Mouse (Mus musculus): Measurements from ENCODE around the gene Slitrk5. TPM values are rescaled to one million over a fixed set of nuclear protein-coding genes. Genes with fewer than 3 reads are reported as not detected.

Gene Slitrk5
- 0.02 TPM in 1 of 2 replicates, not detected in the other for polyA plus RNA-seq (2012; rRNA removed)

DNA sequence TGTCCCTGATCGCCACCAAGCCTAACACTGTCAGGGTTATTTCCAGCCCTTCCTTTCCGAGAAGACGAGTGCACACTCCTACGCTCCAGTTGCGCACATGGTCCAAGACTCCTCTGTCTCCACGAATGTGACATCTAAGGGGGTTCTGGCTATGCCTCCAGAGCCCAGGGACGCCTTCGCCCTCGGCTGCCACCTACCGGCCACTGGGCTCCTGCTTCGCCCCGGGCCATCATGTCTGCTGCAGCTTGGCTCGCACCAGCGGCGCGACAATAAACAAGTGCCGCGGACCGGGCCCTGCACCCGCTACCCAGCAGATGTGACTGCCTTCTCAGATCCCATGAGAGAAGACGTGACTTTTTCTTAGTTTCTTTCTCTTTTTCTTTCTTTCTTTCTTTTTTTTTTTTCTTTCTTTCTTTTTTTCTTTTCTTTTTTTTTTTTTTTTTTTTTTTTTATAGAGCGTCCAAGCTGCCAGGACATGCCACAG is at the start of gene Slitrk5:
TSS of gene Slitrk5 (plus strand) at position 434 of the 484 bp plus-strand sequence.
- H3K4me3 ChIP-seq (replicated peaks; ENCODE audit: extremely low read depth, low read depth, low read length): peak within 1 kb of the TSS; percentile 7
- DNase-seq: peak; percentile 20
- H3K4me1 ChIP-seq (ENCODE audit: control insufficient read depth, insufficient read depth, low read length): peaks cover 3% of the 10 kb centered on the region; the same call in 1 of the 2 replicates
- WGBS: 4% methylated on average over 22 of the region's 22 CpGs
- TF ChIP-seq CTCF (IDR thresholded peaks at IDR 0.05; ENCODE audit: insufficient read depth, low read length) (peak; percentile 36), POLR2A (IDR thresholded peaks at IDR 0.05; ENCODE audit: borderline replicate concordance, extremely low read depth, low read depth, low read length) (no peak)

DNA sequence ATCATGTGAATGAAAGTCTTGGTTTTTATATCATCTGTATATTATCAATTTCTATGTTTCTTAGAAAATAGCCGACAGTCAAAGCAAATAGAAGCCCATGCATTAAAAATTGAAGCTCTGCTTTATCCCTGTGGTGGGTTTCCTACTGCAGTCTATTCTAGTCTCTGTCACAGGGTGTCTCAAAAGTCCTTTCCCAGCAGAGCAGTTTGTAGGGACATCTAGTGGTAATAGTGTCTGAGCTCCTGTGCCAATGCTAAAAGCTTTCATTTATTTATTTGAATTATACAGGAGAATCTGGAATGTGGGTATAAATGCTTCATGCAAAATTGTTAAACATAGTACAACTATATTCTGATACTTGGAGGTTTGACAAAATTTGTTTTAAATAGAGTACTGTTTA is 2.0 kb upstream of the Slitrk5 start:
- no peak overlapping the region for H3K4me3 ChIP-seq (replicated peaks; ENCODE audit: extremely low read depth, low read depth, low read length)
- peaks cover 3% of the 10 kb centered on the region; the same call in 1 of the 2 replicates for H3K4me1 ChIP-seq (ENCODE audit: control insufficient read depth, insufficient read depth, low read length)
- WGBS: 46% methylated on average over 1 of the region's 1 CpGs
- TF ChIP-seq CTCF (IDR thresholded peaks at IDR 0.05; ENCODE audit: insufficient read depth, low read length): no peak
- TF ChIP-seq POLR2A (IDR thresholded peaks at IDR 0.05; ENCODE audit: borderline replicate concordance, extremely low read depth, low read depth, low read length): no peak
- DNase-seq: no peak

DNA sequence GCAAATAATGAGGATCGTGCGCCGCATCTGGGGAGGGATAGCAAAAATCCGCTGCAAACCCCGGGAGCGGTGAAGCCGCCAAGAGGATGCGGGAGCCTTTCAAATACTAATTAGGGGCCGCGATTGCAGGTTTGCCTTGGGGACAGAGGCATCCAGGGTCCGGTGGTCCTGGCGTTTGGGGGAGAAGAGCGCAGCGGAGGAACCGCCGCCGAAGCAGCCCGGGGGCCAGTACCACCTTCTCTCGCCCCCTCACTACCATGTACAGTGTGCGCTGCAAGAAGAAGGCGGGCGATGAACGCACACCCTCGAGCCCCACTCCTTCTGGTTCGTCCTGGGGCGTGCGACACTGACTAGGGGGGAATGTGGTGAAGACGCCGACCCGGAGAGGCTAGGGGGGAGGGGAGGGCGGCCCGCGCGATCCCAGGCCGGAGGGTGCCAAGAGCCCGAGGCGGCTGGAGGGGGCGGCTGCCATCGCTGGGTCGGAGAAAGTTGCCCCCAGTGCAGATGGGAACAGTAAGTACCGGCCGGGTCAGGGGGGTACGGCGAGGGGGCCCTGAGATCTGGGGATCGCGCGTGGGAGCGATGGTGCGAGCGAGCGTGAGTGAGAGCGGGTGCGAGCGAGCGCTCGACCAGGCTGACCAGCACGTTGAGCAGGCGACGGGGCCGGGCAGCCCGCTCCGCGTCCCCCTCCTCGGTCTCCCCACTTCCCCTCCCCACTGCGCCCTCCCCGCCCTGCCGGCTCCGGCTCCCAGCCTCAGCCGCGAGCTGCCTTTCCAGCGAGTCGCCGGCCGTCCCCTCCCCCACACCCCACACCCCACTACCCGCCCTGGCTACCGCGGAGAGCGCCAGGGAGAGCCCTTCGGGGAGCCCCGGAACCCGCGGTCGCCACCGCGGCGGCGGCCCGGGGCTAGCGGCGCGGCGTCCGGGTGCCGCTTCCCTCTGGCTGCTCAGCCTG is 591 bp downstream of the Slitrk5 start:
- H3K4me3 ChIP-seq (replicated peaks; ENCODE audit: extremely low read depth, low read depth, low read length): peak overlapping the region; percentile 7
- TF ChIP-seq CTCF (IDR thresholded peaks at IDR 0.05; ENCODE audit: insufficient read depth, low read length): no peak
- TF ChIP-seq POLR2A (IDR thresholded peaks at IDR 0.05; ENCODE audit: borderline replicate concordance, extremely low read depth, low read depth, low read length): no peak
- no peak for DNase-seq
- peaks cover 3% of the 10 kb centered on the region; the same call in 1 of the 2 replicates for H3K4me1 ChIP-seq (ENCODE audit: control insufficient read depth, insufficient read depth, low read length)
- WGBS: under 1% methylated on average over 86 of the region's 94 CpGs

DNA sequence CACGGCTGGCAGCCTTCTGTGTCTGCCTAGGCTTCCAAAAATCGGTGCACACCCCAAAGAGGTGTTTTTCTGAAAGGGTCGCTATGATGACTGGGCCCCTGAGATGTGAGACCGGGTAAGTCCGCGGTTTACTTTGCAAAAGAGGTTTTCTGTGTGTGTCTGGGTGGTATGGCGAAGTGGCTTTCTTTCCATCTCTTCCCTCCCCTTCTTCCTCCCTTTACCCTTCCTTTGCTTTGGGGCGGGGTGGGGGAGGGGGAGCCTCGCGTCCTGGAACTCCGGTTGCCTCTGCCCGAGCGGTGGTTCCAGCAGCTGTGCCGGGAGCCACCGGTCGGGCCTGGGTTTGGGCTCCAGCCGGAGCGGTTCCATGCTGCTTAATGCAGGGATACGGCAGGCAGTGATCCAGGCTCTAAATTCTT is 1.3 kb downstream of the Slitrk5 start:
- no peak overlapping the region for H3K4me3 ChIP-seq (replicated peaks; ENCODE audit: extremely low read depth, low read depth, low read length)
- no peak for DNase-seq
- no peak for TF ChIP-seq CTCF (IDR thresholded peaks at IDR 0.05; ENCODE audit: insufficient read depth, low read length)
- no peak for TF ChIP-seq POLR2A (IDR thresholded peaks at IDR 0.05; ENCODE audit: borderline replicate concordance, extremely low read depth, low read depth, low read length)
- peaks cover 3% of the 10 kb centered on the region; the same call in 1 of the 2 replicates for H3K4me1 ChIP-seq (ENCODE audit: control insufficient read depth, insufficient read depth, low read length)
- 1% methylated on average over 19 of the region's 19 CpGs for WGBS

DNA sequence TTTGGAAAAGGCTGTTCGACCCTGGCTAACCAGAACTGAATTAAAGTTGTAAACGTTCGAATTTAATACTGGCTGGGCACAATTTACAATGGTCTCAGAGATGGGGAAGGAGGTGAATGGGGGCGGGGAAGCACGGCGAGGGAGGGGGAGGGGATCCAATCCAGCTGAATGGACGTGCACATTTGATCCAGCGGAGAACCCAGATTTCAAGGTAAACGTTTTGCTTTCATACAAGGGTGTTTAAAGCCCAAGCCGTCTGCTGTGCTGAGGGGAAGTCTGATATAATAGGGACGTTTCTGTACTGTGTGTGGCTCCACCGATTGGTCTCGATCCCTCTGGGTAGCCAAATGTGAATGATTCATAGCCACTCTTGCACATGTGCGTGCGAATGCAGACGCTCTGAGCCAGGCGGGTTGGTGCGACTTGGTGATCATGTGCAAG is 2.0 kb downstream of the Slitrk5 start:
- DNase-seq: no peak
- no peak for TF ChIP-seq POLR2A (IDR thresholded peaks at IDR 0.05; ENCODE audit: borderline replicate concordance, extremely low read depth, low read depth, low read length)
- TF ChIP-seq CTCF (IDR thresholded peaks at IDR 0.05; ENCODE audit: insufficient read depth, low read length): no peak
- no peak overlapping the region for H3K4me3 ChIP-seq (replicated peaks; ENCODE audit: extremely low read depth, low read depth, low read length)
- H3K4me1 ChIP-seq (ENCODE audit: control insufficient read depth, insufficient read depth, low read length): peaks cover 3% of the 10 kb centered on the region; the same call in 1 of the 2 replicates
- 3% methylated on average over 18 of the region's 18 CpGs for WGBS

DNA sequence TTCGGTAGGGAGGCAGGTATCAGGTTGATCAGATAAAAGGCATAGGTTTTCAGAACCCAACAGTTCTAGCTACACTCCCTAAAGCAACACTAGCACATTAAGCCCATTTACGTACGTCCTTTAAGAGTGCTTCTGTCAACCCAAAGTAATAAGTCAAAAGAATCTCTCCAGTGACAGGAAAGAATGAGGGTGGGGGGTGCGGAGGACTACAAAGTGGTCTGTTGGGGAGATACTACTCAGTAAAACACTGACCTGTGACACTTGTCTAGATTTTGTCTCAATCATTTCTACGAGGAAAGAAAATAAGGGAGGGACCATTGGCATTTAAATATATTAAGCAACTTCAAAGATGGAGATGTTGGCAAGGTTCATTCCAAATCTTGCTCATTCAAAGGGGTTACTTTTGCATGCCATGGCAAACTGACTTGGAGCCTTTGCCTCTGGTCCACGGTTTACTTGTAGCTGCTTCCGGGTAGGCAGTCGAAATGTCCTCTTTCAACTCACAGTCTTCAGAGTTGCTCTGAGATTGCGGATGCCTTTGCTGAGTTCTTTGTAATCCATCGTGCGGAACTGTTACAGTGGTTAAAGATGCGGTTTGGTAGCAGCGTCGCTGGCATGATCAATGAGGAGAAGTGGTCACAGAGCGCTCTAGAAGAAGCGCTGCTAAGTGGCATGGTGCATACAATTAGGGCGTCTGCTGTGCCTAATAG is 2.6 kb downstream of the Slitrk5 start:
- no peak for TF ChIP-seq POLR2A (IDR thresholded peaks at IDR 0.05; ENCODE audit: borderline replicate concordance, extremely low read depth, low read depth, low read length)
- TF ChIP-seq CTCF (IDR thresholded peaks at IDR 0.05; ENCODE audit: insufficient read depth, low read length): no peak
- 5% methylated on average over 17 of the region's 17 CpGs for WGBS
- DNase-seq: no peak
- peaks cover 3% of the 10 kb centered on the region; the same call in 1 of the 2 replicates for H3K4me1 ChIP-seq (ENCODE audit: control insufficient read depth, insufficient read depth, low read length)
- H3K4me3 ChIP-seq (replicated peaks; ENCODE audit: extremely low read depth, low read depth, low read length): no peak overlapping the region

DNA sequence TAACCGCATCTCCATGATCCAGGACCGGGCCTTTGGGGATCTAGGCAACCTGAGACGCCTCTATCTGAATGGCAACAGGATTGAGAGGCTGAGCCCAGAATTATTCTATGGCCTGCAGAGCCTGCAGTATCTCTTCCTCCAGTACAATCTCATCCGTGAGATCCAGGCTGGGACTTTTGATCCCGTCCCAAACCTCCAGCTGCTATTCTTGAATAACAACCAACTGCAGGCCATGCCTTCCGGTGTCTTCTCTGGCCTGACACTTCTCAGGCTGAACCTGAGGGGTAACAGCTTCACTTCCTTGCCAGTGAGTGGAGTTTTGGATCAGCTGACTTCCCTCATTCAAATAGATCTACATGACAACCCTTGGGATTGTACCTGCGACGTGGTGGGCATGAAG is 5.4 kb downstream of the Slitrk5 start:
- WGBS: 62% methylated on average over 8 of the region's 8 CpGs

DNA sequence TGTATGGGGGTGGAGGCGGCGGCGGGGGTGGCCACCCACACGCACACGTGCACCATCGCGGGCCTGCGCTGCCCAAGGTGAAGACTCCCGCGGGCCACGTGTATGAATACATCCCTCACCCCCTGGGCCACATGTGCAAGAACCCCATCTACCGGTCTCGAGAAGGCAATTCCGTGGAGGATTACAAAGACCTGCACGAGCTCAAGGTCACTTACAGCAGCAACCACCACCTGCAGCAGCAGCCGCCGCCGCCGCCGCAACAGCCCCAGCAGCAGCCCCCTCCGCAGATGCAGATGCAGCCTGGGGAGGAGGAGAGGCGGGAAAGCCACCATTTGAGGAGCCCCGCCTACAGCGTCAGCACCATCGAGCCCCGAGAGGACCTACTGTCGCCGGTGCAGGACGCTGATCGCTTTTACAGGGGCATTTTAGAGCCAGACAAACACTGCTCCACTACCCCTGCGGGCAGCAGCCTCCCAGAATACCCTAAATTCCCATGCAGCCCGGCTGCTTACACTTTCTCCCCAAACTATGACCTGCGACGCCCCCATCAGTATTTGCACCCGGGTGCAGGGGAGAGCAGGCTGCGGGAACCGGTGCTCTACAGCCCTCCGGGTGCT is 6.3 kb downstream of the Slitrk5 start:
- Histone ChIP-seq H3K4me3 (replicated peaks; ENCODE audit: extremely low read depth, low read depth, low read length) (no peak overlapping the region), H3K4me1 (ENCODE audit: control insufficient read depth, insufficient read depth, low read length) (no peaks in the 10 kb centered on the region)
- no peak for DNase-seq
- no peak for TF ChIP-seq POLR2A (IDR thresholded peaks at IDR 0.05; ENCODE audit: borderline replicate concordance, extremely low read depth, low read depth, low read length)
- no peak for TF ChIP-seq CTCF (IDR thresholded peaks at IDR 0.05; ENCODE audit: insufficient read depth, low read length)
- 1% methylated on average over 38 of the region's 38 CpGs for WGBS

More for the DNA sequence above, 5.4 kb downstream of the Slitrk5 start:
- H3K4me3 ChIP-seq (replicated peaks; ENCODE audit: extremely low read depth, low read depth, low read length): no peak overlapping the region
- no peak for TF ChIP-seq POLR2A (IDR thresholded peaks at IDR 0.05; ENCODE audit: borderline replicate concordance, extremely low read depth, low read depth, low read length)
- no peak for TF ChIP-seq CTCF (IDR thresholded peaks at IDR 0.05; ENCODE audit: insufficient read depth, low read length)
- H3K4me1 ChIP-seq (ENCODE audit: control insufficient read depth, insufficient read depth, low read length): peaks cover 1% of the 10 kb centered on the region; the same call in 1 of the 2 replicates
- DNase-seq: no peak

DNA sequence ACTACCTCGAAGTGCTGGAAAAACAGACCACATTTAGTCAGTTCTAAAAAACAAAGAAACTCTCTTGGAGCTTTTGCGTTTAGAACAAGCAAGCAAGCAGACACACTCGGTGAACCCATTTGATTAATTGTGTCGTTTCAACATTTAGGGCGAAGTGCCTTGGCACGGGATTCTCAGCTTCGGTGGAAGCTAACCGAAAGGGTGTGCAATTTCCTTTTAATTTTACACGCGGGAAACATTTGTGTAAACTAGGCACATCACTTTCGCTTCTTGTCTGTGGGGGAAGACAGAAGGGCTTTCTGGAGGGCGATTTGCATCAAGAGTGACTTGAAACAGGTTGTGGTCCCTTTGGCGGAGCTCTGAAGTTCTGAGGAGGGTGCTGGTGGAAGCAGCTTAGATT is 6.9 kb downstream of the Slitrk5 start:
- H3K4me3 ChIP-seq (replicated peaks; ENCODE audit: extremely low read depth, low read depth, low read length): no peak overlapping the region
- TF ChIP-seq CTCF (IDR thresholded peaks at IDR 0.05; ENCODE audit: insufficient read depth, low read length): no peak
- TF ChIP-seq POLR2A (IDR thresholded peaks at IDR 0.05; ENCODE audit: borderline replicate concordance, extremely low read depth, low read depth, low read length): no peak
- no peak for DNase-seq
- WGBS: 2% methylated on average over 13 of the region's 13 CpGs
- no peaks in the 10 kb centered on the region for H3K4me1 ChIP-seq (ENCODE audit: control insufficient read depth, insufficient read depth, low read length)

Data from lung, adult 2 months (tissue).